Mouse (Mus musculus) liver, embryonic 12.5 days (tissue): Measurements from ENCODE around the gene Shroom2. TPM values are rescaled to one million over a fixed set of nuclear protein-coding genes. Genes with fewer than 3 reads are reported as not detected.

Source experiments
- ATAC-seq: fragments of 200-750 bp; cut with Nextera tagmentation; 2 replicates; pipeline ENCODE4 v1.8.0; 2017; ENCODE audit warnings: moderate number of reproducible peaks, mild to moderate bottlenecking, moderate library complexity
- H3K27ac ChIP-seq: fragments of 300-500 bp; sonication (generic); 2 replicates; pipeline ENCODE4 v1.5.1; 2016; ENCODE audit warnings: mild to moderate bottlenecking
- H3K27me3 ChIP-seq: fragments of 300-500 bp; sonication (generic); replicated peaks from 2 replicates; pipeline ENCODE4 v1.6.1; 2016; ENCODE audit warnings: mild to moderate bottlenecking, moderate library complexity
- H3K36me3 ChIP-seq: fragments of 300-500 bp; sonication (generic); 2 replicates; pipeline ENCODE4 v1.6.1; 2016; ENCODE audit warnings: mild to moderate bottlenecking, moderate library complexity
- H3K4me1 ChIP-seq: fragments of 300-500 bp; sonication (generic); 2 replicates; pipeline ENCODE4 v1.6.1; 2016
- H3K4me2 ChIP-seq: fragments of 300-500 bp; sonication (generic); 2 replicates; pipeline ENCODE4 v1.6.1; 2016; ENCODE audit warnings: mild to moderate bottlenecking, moderate library complexity
- H3K4me3 ChIP-seq: fragments of 300-500 bp; sonication (generic); 2 replicates; pipeline ENCODE4 v1.5.1; 2016; ENCODE audit warnings: mild to moderate bottlenecking, moderate library complexity
- H3K9ac ChIP-seq: fragments of 300-500 bp; sonication (generic); 2 replicates; pipeline ENCODE4 v1.6.1; 2016; ENCODE audit warnings: mild to moderate bottlenecking, moderate library complexity
- H3K9me3 ChIP-seq: fragments of 300-500 bp; sonication (generic); replicated peaks from 2 replicates; pipeline ENCODE4 v1.6.1; 2016; ENCODE audit warnings: mild to moderate bottlenecking, moderate library complexity
- WGBS: fragments of 180-500 bp; shearing (Covaris S2); methylation state at CpG from one replicate; pipeline ENCODE4 v1.1.7; 2016; ENCODE audit not compliant: insufficient replicate concordance; 5-methylcytosine and 5-hydroxymethylcytosine counted together
- polyA plus RNA-seq: library from polyadenylated mRNA; unstranded; fragments of >200 nt; fragmentation: Nextera tagmentation; extraction: Ambion mirVana; gene quantifications from 2 replicates; pipeline ENCODE4 v1.2.1, GENCODE M21; 2016

Shroom2 gene
- polyA plus RNA-seq = 1.9 TPM in 2 replicates

DNA sequence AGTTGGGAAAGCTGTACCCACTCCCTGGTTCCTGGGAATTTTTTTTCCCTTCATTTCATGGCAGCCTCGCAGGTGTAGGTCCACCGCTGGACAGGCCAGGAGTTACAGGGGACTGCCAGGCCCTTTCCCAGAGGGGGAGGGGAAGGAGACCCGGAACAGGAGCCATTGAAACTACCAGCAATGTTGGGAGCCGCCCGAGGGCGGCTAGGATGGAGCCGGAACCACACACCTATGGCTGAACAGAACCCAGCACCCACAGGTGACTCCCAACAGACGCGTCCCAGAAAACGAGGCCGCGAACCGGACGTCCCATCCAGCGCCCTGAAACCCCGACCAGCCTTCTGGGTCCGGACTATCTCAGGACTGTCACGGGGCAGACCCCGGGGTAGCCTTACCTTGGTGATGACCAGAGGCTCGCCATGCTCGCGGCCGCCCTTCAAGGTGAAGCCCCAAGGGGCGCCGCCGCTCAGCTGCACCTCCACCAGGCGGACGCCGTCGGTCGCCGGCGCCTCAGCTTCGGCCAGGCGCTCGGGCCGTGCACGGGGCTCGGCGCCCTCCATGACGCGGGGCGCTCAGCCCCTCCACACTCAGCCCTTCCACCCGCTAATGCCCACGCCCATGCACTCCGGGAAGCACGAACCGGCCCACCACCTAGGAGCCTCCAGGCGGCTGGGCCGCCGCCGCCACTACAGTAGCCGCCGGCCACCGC lies at the start of gene Shroom2:
Gene Shroom2, minus strand, starts transcription at position 575 of the 709 bp plus-strand sequence.
- Histone ChIP-seq H3K36me3 (no peaks in the 10 kb centered on the region), H3K4me1 (no peaks in the 10 kb centered on the region), H3K9ac (peak within 1 kb of the TSS; percentile 27; the same call in 1 of the 2 replicates), H3K4me2 (peak within 1 kb of the TSS; percentile 70), H3K4me3 (peak within 1 kb of the TSS; percentile 56), H3K27me3 (peaks cover 31% of the 10 kb centered on the region), H3K9me3 (no peaks in the 10 kb centered on the region), H3K27ac (peak within 1 kb of the TSS; percentile 10; the same call in 1 of the 2 replicates)
- peak; percentile 65 for ATAC-seq
- 10% methylated on average over 53 of the region's 55 CpGs for WGBS

DNA sequence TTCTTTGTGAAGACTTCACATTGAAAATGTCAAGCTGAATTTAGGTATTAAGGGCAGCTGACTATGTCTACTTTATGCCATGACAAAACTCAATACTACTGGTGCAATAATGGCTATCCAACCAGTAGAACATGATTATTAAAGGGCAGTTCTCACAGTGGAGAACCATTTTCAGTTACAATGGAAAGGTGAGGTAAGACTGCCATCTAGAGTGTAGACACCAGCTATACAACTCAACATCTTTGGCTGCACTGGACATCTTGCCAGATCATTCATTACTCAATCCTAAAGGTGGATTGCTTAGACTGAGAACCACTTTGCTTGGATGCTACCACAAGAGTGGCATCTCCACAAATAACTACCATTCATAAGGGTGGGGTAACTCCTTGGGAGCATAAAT lies 49.7 kb upstream of the Shroom2 start:
- Histone ChIP-seq H3K4me1 (no peaks in the 10 kb centered on the region), H3K9ac (no peak overlapping the region), H3K9me3 (no peaks in the 10 kb centered on the region), H3K27ac (no peak overlapping the region), H3K27me3 (peaks cover 15% of the 10 kb centered on the region; the same call in 1 of the 2 replicates), H3K36me3 (no peaks in the 10 kb centered on the region), H3K4me3 (no peak overlapping the region), H3K4me2 (no peak overlapping the region)
- ATAC-seq = no peak

DNA sequence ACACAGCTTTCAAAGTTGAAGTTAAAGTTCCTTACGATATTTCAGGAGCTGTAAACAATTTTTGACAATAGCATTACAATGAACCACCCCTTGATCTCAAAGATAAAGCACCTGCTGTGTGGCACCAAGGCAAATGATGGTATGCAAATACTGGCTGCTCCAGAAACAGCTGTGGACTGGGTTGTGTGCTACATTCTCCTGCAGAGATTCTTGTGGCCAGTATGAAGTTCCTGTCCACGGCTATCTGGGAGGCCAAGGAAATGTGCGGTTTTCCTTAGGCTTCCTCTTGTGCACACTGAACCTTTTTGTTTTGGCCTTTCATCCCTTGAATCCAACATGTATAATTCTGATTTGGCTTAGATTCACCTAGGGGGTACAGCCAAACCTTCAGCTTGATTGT lies 44.1 kb upstream of the Shroom2 start:
- Histone ChIP-seq H3K9me3 (no peaks in the 10 kb centered on the region), H3K27me3 (peaks cover 10% of the 10 kb centered on the region; the same call in 1 of the 2 replicates), H3K4me3 (no peak overlapping the region), H3K27ac (no peak overlapping the region), H3K4me2 (no peak overlapping the region), H3K9ac (no peak overlapping the region), H3K4me1 (no peaks in the 10 kb centered on the region), H3K36me3 (no peaks in the 10 kb centered on the region)
- no peak for ATAC-seq
- 44% methylated on average over 3 of the region's 3 CpGs for WGBS

DNA sequence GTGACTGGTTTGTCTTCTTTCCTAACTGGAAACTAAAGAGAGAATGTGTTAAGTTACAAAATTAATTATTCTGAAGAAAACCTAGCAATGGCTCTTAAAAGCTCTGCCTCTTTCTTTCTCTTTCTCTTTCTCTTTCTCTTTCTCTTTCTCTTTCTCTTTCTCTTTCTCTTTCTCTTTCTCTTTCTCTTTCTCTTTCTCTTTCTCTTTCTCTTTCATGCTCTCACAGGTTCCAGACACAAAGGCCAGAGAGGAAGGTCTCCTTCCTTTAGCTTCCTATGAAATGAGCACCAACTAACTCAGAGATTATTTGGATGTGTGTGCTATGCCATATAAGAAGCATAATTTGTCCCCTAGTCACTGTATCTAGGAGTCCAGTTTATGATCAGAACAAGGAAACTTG lies 36.1 kb upstream of the Shroom2 start:
- ATAC-seq = no peak
- Histone ChIP-seq H3K27me3 (peaks cover 10% of the 10 kb centered on the region; the same call in 1 of the 2 replicates), H3K9ac (no peak overlapping the region), H3K4me1 (no peaks in the 10 kb centered on the region), H3K27ac (no peak overlapping the region), H3K4me2 (no peak overlapping the region), H3K9me3 (no peaks in the 10 kb centered on the region), H3K4me3 (no peak overlapping the region), H3K36me3 (no peaks in the 10 kb centered on the region)

DNA sequence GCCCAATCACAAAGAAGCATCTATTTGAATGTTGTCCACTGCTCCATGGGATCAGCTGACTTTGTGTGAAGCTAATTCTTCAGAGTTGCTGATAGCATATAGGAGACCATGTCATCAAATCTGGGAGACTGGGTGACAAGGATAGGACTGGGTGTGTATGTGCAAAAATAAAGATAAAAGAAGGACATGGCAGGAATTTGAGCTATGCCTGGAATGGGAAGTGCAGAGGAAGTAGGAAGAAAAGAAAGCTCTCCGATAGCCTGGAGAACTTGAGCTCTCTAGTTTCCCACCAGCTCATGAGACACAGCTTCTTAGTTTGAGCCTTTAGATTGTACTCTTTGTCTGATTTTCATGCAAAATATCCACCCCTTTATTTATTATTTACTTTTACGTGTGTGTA lies 19.3 kb upstream of the Shroom2 start:
- Histone ChIP-seq H3K27ac (no peak overlapping the region), H3K9me3 (no peaks in the 10 kb centered on the region), H3K9ac (no peak overlapping the region), H3K27me3 (peaks cover 5% of the 10 kb centered on the region; the same call in 1 of the 2 replicates), H3K4me3 (no peak overlapping the region), H3K4me1 (no peaks in the 10 kb centered on the region), H3K36me3 (no peaks in the 10 kb centered on the region), H3K4me2 (no peak overlapping the region)
- 60% methylated on average over 2 of the region's 2 CpGs for WGBS
- ATAC-seq = no peak

DNA sequence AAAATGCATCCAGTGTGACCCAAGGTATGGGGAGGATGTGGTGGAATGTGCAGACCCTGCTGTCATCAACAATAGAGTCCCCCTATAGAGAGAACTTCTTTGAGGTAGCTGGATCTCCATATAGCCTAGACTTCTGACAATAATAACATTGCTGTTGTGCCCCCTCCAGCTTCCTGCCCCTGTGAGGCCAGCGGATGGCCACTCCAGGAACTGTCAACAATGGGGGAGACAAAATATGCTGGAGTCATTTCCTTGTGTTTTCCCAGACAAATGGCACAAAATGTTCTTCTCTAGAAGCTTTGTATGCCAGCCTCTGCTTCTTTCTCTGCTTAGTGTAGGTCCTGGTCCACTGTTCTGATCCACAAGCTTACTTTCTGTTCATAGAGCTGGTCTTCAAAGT lies 18.9 kb upstream of the Shroom2 start:
- no peak overlapping the region for H3K27ac ChIP-seq
- peaks cover 5% of the 10 kb centered on the region; the same call in 1 of the 2 replicates for H3K27me3 ChIP-seq
- H3K9ac ChIP-seq = no peak overlapping the region
- no peaks in the 10 kb centered on the region for H3K36me3 ChIP-seq
- WGBS = 38% methylated on average over 1 of the region's 1 CpGs
- no peak for ATAC-seq
- no peaks in the 10 kb centered on the region for H3K4me1 ChIP-seq
- H3K4me3 ChIP-seq = no peak overlapping the region
- no peak overlapping the region for H3K4me2 ChIP-seq
- no peaks in the 10 kb centered on the region for H3K9me3 ChIP-seq

DNA sequence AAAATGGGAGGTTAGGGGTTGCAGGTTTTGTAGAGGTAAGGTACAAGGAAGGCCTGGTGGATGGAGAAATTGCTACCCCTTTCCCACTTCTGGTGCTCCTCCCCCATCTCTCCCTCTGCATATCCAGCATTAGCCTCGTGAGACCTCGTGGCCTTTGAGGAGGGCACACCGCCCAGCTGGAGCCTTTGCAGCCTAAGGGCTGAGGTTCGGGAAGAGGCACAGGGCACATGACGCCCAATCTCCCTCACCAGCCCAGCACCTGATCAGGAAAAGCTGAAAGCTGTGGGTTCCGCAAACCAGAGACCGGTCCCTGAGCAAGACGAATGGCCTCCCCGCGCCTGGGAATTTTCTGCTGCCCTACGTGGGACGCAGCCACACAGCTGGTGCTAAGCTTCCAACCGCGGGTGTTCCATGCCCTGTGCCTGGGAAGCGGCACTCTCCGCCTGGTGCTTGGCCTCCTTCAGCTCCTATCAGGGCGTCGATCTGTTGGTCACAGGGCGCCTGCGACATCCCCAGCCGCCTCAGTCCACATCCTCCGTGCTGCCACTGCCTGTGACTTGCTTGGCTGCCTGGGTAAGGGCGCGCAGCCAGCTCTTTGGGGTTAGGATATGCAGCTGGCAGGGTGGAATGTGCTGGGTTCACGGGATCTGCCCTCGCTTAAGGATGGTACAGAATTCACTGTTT lies 12.6 kb upstream of the Shroom2 start, which contains the start of gene Gpr143:
Gene Gpr143, plus strand, starts transcription at position 202 of the 684 bp plus-strand sequence.
- Histone ChIP-seq H3K9ac (no peak within 1 kb of the TSS), H3K9me3 (no peaks in the 10 kb centered on the region), H3K27me3 (peaks cover 16% of the 10 kb centered on the region), H3K4me2 (peak within 1 kb of the TSS; percentile 29; the same call in 1 of the 2 replicates), H3K36me3 (no peaks in the 10 kb centered on the region), H3K27ac (no peak within 1 kb of the TSS), H3K4me3 (no peak within 1 kb of the TSS), H3K4me1 (no peaks in the 10 kb centered on the region)
- WGBS = 16% methylated on average over 24 of the region's 26 CpGs
- no peak for ATAC-seq

DNA sequence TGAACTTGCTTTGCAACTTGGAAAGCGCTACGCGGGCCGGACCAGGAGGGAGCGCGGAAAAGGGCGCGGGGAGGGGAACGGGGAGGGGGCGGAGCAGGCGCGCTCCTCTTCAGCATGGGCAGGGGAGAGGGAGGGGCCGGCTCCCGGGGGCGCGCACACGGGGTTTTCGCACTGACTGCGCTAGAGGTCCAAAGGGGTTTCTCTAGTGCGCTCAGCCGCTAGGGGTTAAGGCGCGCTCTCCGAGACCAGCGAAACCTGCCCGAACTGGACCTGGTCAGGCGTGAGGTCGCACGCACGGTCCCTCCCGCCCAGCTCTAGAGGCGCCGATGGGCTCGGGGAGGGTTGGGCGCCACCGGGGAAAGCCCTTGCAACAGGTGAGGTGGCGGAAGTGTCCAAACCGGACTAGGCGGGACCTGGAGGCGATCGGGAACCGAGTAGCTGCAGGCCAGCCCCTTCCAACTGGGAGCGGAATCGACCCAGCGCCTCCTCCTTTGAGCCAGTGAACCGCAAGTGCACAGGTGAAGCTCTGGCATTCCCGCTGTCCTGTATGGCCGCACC lies 414 bp upstream of the Shroom2 start:
- Histone ChIP-seq H3K4me1 (no peaks in the 10 kb centered on the region), H3K9me3 (no peaks in the 10 kb centered on the region), H3K27me3 (peaks cover 31% of the 10 kb centered on the region), H3K9ac (peak overlapping the region; percentile 27; the same call in 1 of the 2 replicates), H3K4me3 (peak overlapping the region; percentile 56), H3K36me3 (no peaks in the 10 kb centered on the region), H3K27ac (0 out of 2 replicates have a peak overlapping the region, but pooled peaks have one; percentile 10), H3K4me2 (peak overlapping the region; percentile 70)
- WGBS = 5% methylated on average over 41 of the region's 48 CpGs
- ATAC-seq = peak; percentile 81

DNA sequence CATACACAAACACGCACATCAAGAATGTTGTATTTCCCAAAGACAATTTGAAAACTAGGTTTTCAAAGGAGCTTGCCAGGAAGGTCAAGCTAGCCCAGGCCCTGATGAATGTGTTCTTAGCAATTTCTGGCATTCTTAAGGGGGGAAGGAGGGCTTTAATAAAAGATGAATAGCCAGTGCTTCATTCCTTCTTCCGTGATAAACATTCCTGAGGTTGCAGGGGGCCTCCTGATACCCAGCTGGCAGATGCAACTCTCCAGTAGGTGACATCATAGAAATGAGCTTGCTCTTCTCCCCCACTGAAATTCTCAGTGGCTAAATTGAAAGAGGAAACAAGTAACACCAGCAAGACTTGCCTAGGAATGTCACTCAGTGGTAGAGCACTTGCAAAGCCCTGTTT lies 5.1 kb downstream of the Shroom2 start:
- ATAC-seq = no peak
- no peaks in the 10 kb centered on the region for H3K36me3 ChIP-seq
- no peak overlapping the region for H3K4me2 ChIP-seq
- H3K9ac ChIP-seq = no peak overlapping the region
- no peak overlapping the region for H3K27ac ChIP-seq
- H3K9me3 ChIP-seq = no peaks in the 10 kb centered on the region
- H3K27me3 ChIP-seq = peaks cover 7% of the 10 kb centered on the region
- WGBS = 51% methylated on average over 2 of the region's 2 CpGs
- H3K4me1 ChIP-seq = no peaks in the 10 kb centered on the region
- no peak overlapping the region for H3K4me3 ChIP-seq

DNA sequence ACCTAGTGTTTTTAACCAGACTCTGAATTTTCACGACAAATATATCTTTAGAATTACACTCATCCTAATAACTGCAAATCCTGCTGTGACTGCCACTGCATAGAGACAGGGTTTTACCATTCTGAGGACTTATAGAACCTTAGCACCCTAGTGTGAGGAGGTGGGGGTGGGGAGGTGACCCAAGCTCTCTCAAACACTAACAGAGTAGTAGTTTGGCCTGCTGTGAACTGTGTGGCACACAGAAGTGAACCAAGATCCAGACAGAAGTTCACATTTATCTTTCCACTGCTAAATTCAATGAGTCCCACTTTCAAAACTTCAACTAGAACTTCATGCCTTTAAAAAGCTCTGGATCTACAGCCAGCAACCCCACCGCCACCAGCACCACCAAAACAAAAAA lies 6.4 kb downstream of the Shroom2 start:
- Histone ChIP-seq H3K27ac (no peak overlapping the region), H3K9ac (no peak overlapping the region), H3K4me3 (no peak overlapping the region), H3K9me3 (no peaks in the 10 kb centered on the region), H3K4me2 (no peak overlapping the region), H3K36me3 (no peaks in the 10 kb centered on the region), H3K27me3 (no peaks in the 10 kb centered on the region; the same call in 1 of the 2 replicates), H3K4me1 (no peaks in the 10 kb centered on the region)
- WGBS = 59% methylated on average over 2 of the region's 2 CpGs
- ATAC-seq = no peak

DNA sequence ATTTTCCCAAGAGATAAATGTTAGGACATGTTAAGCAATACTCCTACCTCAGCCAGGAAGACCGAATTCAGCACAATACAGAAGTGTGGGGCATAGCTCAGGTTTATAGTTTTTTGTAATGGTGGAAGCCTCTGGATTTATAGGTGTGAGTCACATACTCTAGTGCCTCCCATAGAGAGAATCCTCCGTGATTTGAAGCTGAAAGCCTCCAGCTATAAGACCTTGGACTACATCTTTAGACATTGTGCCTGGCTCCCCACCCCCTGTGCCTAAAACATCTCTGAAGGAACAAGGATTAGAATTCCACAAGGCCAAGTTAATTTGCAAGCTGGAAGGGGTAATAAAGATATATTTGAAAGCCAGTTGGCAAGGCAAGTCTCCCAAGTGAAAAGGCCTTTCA lies 6.8 kb downstream of the Shroom2 start:
- Histone ChIP-seq H3K27ac (no peak overlapping the region), H3K9ac (no peak overlapping the region), H3K36me3 (no peaks in the 10 kb centered on the region), H3K4me2 (no peak overlapping the region), H3K9me3 (no peaks in the 10 kb centered on the region), H3K4me3 (no peak overlapping the region), H3K4me1 (no peaks in the 10 kb centered on the region), H3K27me3 (no peaks in the 10 kb centered on the region; the same call in 1 of the 2 replicates)
- WGBS = 51% methylated on average over 2 of the region's 2 CpGs
- no peak for ATAC-seq

DNA sequence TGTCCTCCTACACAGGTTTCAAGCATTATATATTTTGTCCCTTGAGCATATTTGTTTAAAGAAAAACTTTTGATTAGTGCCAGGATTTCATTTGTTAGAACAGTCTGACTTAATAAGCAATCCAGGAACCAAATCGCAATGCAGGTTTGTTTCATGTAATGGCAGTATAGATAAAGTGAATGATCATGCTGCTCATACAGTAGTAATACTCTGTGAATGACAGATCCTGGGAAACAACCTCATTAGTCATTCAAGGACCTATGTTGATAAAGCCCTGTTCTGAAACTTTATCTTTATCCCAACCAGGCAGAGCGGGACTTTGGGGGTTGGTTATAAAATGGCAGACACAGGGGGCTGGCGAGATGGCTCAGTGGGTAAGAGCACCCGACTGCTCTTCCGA lies 13.0 kb downstream of the Shroom2 start:
- H3K9me3 ChIP-seq = no peaks in the 10 kb centered on the region
- no peak overlapping the region for H3K4me2 ChIP-seq
- H3K4me1 ChIP-seq = no peaks in the 10 kb centered on the region
- H3K9ac ChIP-seq = no peak overlapping the region
- H3K27ac ChIP-seq = no peak overlapping the region
- no peak overlapping the region for H3K4me3 ChIP-seq
- 73% methylated on average over 5 of the region's 5 CpGs for WGBS
- ATAC-seq = no peak
- no peaks in the 10 kb centered on the region for H3K27me3 ChIP-seq
- no peaks in the 10 kb centered on the region for H3K36me3 ChIP-seq
